Mouse (Mus musculus) spleen, postnatal 10 days (tissue): ENCODE data around the gene Plpp6.
"Not testable (repeated sequence)": the region's sequence is repeated elsewhere in the genome, so short reads cannot be mapped to it uniquely, and the experiment has no call there.

Experiments used
- DNase-seq, 2 experiments: peaks; one replicate each; pipeline ENCODE4 v3.0.0; 2021 to 2022; ENCODE audit warnings: low spot score in 2 of 2

The Plpp6 gene

GRCm38 (mm10) chr19:28982617-28983016, 18.9 kb downstream of the Plpp6 start:
- no peak for DNase-seq

DNA sequence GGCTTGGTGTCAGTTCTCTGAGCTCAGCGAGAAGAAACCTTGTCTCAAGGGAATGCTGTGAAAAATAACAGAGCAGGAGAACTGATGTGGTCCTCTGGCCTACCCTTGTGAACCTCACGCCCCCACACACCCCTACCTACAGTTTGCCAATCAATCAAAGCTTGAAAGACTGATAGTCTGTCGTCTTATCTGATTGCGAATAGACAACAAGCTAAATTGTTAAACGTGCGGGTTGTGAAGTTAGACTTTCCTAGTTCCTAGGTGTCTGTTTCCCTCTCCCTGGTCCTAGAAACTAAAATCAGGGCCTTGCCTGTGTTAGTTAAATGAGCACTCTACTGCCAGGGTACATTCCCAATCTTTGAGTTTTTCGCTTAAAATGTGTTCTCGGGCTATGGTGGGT, 25.8 kb downstream of the Plpp6 start:
- no peak for DNase-seq

DNA sequence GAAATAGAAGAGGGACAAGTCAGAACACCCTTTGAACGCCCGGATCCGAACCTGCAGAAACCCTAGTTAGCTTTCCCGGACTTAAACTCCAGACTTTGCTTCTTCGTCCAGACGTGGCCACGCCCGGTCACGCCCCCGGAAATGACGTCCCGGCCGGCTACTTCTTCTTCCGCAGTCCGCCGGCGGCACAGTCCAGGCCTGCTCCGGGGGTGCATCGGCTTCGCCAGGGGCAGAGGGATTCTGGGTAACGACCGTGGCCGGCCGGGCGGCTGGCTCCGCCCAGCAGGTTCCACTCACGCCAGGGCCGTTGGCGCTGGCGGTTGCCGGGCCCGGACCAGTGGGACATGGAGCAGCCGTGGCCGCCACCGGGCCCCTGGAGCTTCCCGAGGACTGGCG, 26.4 kb downstream of the Plpp6 start, which contains the start of gene Cdc37l1:
Cdc37l1 (plus strand) TSS at position 159 of the 396 bp plus-strand sequence.
- DNase-seq, result peak; percentile 97 to 99

DNA sequence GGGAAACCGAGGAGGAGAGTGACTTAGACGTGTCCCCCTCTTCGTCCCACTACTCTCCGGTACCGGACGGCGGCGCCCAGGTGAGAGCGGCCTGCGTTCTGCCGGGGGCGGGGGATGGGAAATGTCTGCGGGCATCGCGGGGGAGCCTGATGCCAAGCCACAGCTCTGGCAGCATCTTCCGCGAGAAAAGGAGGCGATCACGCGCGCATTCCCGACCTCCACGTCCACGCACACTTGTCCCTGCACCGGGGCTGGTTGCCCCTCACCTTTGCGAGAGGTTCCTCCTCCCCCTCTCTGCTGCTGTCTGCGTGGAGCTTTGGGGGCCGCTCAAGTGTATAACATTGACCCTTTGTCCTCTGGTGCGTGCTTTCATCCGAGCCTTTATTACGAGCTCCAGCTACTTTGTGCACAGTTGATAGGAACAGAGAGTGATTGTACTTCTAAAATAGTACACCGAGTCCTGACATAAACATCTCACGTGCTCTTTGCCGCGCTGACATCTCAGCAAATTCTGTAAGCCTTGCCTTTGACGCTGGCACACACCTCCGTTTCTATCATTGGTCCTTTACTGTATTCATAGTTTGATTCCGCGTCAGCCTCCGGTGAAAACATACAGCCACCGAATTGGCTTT, 27.0 kb downstream of the Plpp6 start:
- DNase-seq, result no peak

- DNase-seq, result no peak
These were observed 27.6 kb downstream of the Plpp6 start for GRCm38 (mm10) chr19:28991391-28991790.

GRCm38 (mm10) chr19:28994870-28995269, 31.1 kb downstream of the Plpp6 start:
- DNase-seq, result no peak

DNA sequence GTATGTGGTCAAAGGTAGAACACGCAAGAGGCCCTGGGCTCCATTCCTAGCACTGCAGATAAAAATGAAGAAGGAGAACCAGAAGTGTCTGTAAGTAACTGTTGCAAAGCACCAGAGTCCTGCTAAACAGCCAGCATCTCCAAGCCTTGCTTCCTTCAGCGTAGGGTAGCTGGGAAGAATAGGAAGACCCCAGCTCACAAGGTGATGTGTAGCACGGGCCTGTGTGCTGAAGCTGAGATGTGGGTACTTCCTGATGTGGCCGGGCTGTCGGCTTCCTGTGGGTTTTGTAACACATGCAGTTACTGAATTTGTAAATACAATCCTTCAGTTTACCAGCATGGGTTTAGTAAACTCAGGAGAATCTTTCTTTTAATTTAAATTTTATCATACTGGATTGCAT, 31.6 kb downstream of the Plpp6 start:
- no peak for DNase-seq

DNA sequence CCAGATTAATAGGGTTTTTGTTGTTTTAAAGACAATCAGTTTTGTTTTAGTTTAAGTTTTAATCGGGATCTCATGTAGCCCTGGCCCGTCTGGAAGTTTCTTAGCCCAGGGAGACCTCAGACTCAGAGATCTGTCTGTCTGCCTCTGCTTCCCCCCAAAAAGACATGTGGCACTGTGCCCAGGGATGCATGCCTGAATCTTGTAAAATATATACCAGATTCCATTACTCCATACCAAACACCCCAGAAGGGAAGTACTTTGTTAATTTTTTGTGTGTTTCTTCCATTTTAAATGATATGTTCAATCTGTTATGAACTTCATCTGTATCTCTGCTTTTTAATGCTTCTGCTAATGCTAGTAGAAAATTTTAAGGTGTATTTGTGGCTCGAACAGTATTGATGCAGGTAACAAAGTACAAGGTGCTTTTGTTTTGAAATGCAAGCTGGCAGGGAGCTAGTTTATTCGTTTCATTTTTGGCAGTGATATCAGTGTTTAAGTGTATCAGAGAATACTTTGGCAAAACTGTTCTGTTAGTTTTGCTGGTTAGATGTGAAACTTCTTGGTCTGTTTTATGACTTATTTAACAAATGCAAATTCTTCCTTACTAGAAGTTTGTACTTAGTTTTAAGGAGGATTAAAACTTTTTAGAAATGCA, 34.4 kb downstream of the Plpp6 start:
- no peak for DNase-seq

GRCm38 (mm10) chr19:29000321-29000720, 36.6 kb downstream of the Plpp6 start:
- DNase-seq, result not testable (repeated sequence)

DNA sequence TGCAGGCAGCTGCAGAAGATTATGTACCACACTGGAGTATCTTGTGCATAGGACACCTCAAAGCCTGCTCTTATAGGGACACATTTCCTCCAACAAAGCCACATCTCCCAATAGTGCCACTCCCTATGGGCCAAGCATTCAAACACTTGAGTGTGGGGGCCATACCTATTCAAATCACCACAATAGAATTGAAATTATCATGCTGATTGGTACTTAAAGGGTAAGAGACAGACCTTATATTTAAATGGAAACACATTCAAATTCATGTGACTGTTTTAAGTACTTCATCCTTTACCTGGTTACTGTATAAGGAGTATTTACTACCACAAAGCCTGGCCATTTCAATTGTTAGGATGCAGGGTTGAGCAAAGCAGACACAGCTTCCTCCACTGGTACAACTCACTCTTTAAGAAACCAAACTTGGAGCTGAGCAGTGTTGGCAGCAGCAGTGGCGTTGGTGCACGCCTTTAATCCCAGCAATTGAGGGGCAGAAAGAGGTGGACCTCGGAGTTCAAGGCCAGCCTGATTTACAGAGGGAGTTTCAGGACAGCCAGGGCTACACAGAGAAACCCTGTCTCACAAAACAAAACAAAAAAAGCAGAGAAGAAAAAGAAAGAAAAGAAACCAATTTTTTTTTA, 44.4 kb downstream of the Plpp6 start:
- no peak for DNase-seq

DNA sequence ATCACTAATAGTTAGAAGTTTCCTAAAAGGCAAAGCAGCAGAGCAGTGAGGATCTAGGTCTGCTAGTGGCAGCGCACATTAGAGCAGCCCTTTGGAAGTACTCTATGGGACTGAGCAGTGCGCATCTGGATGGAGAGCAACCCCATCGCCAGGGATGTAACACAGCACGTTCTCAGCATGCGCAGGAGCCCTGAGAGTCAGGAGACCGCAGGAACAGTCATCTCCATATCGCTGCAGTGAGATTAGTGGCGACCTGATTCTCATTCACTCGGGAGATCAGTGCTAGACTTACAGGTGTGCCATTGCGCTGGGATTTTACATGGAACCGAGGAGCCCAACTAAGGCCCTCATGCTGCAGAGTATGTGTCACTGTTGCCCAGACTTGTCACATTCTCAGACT, 45.3 kb downstream of the Plpp6 start:
- DNase-seq, result no peak

DNA sequence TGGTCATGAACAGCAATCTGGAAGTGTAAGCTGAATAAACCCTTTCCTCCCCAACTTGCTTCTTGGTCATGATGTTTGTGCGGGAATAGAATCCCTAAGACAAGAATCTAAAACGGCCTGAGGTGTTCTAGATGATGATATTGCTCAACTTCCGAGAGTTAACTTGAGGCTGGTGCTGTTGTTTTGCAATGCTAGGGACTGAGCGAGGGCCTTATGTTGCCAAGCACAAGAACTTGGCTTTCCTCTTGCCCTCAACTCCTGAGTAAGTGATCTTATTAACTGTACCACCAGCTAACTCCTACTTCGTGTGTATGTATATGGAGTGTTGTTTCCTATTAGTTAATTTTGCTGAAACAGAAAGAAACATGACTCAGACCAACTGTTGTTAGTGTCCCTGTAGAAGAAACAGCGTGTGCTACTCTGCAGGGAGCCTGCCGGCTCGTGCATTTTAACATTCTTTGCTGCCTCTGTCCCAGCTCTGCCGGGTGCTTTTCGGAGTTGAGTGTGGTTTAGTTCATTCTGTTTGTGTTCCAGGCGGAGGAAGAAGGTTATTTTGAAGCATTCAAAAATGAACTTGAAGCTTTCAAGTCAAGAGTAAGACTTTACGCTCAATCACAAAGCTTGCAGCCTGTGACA, 47.7 kb downstream of the Plpp6 start:
- DNase-seq, result no peak

- no peak for DNase-seq
These were observed 50.8 kb downstream of the Plpp6 start for GRCm38 (mm10) chr19:29014466-29015055.

GRCm38 (mm10) chr19:29015410-29016203, 51.9 kb downstream of the Plpp6 start:
- DNase-seq, result no peak

- no peak for DNase-seq
These were observed 52.5 kb downstream of the Plpp6 start for GRCm38 (mm10) chr19:29016204-29016765.
